Mouse (Mus musculus) spleen, adult 10 weeks (tissue): ENCODE results near the gene Mtm1. TPM values are rescaled to one million over a fixed set of nuclear protein-coding genes. Genes with fewer than 3 reads are reported as not detected.

Experiments used
- polyA plus RNA-seq: library from polyadenylated mRNA; stranded (reverse); fragments of 350-450 nt; fragmentation: Illumina TruSeq; extraction: RNeasy Lipid Tissue Mini Kit (QIAGEN cat#74804); gene quantifications from one replicate; pipeline ENCODE4 v1.2.3, GENCODE M21; 2015; ENCODE audit warnings: low replicate concordance; ENCODE audit not compliant: insufficient read depth

The Mtm1 gene
- polyA plus RNA-seq: 18.1 TPM

GRCm38 (mm10) chrX:71210467-71210866 lies at the start of gene Mtm1:
Gene Mtm1 (plus strand): TSS chrX:71210767.

GRCm38 (mm10) chrX:71364554-71364991 lies 154.0 kb downstream of the Mtm1 start, which contains the start of gene Mtmr1:
Gene Mtmr1 (plus strand): TSS chrX:71364760.

Other genes starting within 250 kb of the Mtm1 start
- gene Mamld1, start 160.5 kb upstream of the Mtm1 start, polyA plus RNA-seq: 5.6 TPM
- gene Mtmr1, start 154.0 kb downstream of the Mtm1 start, polyA plus RNA-seq: 54.2 TPM